Mouse (Mus musculus): ENCODE results near the gene Psmb2. TPM values are rescaled to one million over a fixed set of nuclear protein-coding genes. Genes with fewer than 3 reads are reported as not detected.

Gene Psmb2
- polyA plus RNA-seq, 1 experiment from 2014 or later: 162 TPM

- POLR2A ChIA-PET: no interaction called here
- ATAC-seq: no peak
Observed at GRCm38 (mm10) chr4:126743713-126744112, 66.3 kb downstream of the Psmb2 start.

GRCm38 (mm10) chr4:126744831-126745230 is 67.4 kb downstream of the Psmb2 start:
- no peak for DNase-seq (ENCODE audit: low read depth, low spot score)
- no peaks in the 10 kb centered on the region for H3K27me3 ChIP-seq
- in situ Hi-C loops (cut with MboI; ENCODE audit: low pct_unique_long_range_greater_than_20kb): loop anchor here (5.0 kb wide), 2 partner anchors 97 to 138 kb away; partner anchors contain the start of gene 5730409E04Rik
- POLR2A ChIA-PET: no interaction called here
- CTCF ChIA-PET: interaction anchor here (0.8 to 3.0 kb wide), 5 partner anchors 20 to 190 kb away, joined by 3 to 25 read pairs (median 5); no protein-coding TSS in a partner anchor
- no peak for ATAC-seq
- TF ChIP-seq CTCF (IDR thresholded peaks at IDR 0.05): no peak

More at GRCm38 (mm10) chr4:126743713-126744112, 66.3 kb downstream of the Psmb2 start:
- DNase-seq (ENCODE audit: low read depth, low spot score): no peak
- H3K27me3 ChIP-seq: no peaks in the 10 kb centered on the region
- in situ Hi-C loops (cut with MboI; ENCODE audit: low pct_unique_long_range_greater_than_20kb): loop anchor here (5.0 kb wide), 1 partner anchor 136 kb away; the partner anchor contains the start of gene 5730409E04Rik
- no peak for TF ChIP-seq CTCF (IDR thresholded peaks at IDR 0.05)
- CTCF ChIA-PET: interaction anchor here (1.7 to 1.9 kb wide), 2 partner anchors 144 to 189 kb away, joined by 5 to 9 read pairs; no protein-coding TSS in a partner anchor

- CTCF ChIA-PET: interaction anchor here (0.8 to 3.0 kb wide), 6 partner anchors 21 to 191 kb away, joined by 3 to 25 read pairs (median 4); no protein-coding TSS in a partner anchor
Observed at GRCm38 (mm10) chr4:126745506-126746193, 68.2 kb downstream of the Psmb2 start.

DNA sequence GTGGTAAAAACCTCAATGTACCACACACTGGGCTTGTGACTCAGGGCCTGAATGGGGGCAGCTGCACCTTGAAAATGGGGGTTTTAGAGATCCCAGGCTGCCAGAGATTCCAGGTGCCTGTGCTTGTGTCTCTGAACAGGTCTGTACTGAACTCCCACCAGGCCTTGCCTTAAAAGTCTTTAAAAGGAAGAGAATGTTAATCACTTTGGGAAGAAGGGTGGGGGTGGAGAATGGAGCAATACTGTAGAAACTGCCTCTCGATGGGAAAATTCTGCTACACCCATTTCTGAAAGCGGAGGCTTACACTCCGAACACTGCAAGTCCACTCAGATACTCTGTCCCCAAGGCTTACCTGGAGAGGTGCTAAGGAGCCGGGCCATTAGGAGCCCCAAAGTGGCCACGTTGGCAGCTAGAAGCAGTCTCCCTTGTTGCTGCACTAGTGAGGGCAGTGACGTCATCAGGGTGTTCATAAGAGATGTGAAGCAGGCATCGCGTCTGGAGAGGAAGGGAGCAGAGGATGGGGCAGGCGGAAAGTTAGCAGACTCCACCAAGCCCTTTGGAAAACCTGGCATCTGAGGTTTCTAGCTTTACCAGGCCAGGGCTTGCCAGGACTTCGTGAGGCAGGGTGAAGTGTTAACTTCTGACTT is 68.9 kb downstream of the Psmb2 start:
- DNase-seq (ENCODE audit: low read depth, low spot score) (no peak), ATAC-seq (no peak)
- POLR2A ChIA-PET: interaction anchor here (2.1 kb wide), 1 partner anchor 94 kb away, joined by 5 read pairs; no protein-coding TSS in a partner anchor
- in situ Hi-C loops (cut with MboI; ENCODE audit: low pct_unique_long_range_greater_than_20kb): loop anchor here (5.0 kb wide), 1 partner anchor 96 kb away; no protein-coding TSS in a partner anchor
- TF ChIP-seq CTCF (IDR thresholded peaks at IDR 0.05): no peak
- CTCF ChIA-PET: interaction anchor here (0.8 to 3.0 kb wide), 4 partner anchors 93 to 192 kb away, joined by 3 to 25 read pairs (median 5); no protein-coding TSS in a partner anchor
- H3K27me3 ChIP-seq: no peaks in the 10 kb centered on the region

More at GRCm38 (mm10) chr4:126745506-126746193, 68.2 kb downstream of the Psmb2 start:
- no peaks in the 10 kb centered on the region for H3K27me3 ChIP-seq
- TF ChIP-seq CTCF (IDR thresholded peaks at IDR 0.05): no peak
- POLR2A ChIA-PET: interaction anchor here (2.1 kb wide), 1 partner anchor 95 kb away, joined by 5 read pairs; no protein-coding TSS in a partner anchor
- in situ Hi-C loops (cut with MboI; ENCODE audit: low pct_unique_long_range_greater_than_20kb): loop anchor here (5.0 kb wide), 1 partner anchor 97 kb away; no protein-coding TSS in a partner anchor
- ATAC-seq: no peak
- no peak for DNase-seq (ENCODE audit: low read depth, low spot score)

- POLR2A ChIA-PET: no interaction called here
- ATAC-seq (no peak), DNase-seq (ENCODE audit: low read depth, low spot score) (no peak)
- CTCF ChIA-PET: interaction anchor here (0.5 kb wide), 1 partner anchor 339 kb away, joined by 3 read pairs; no protein-coding TSS in a partner anchor
- in situ Hi-C loops (cut with MboI; ENCODE audit: low pct_unique_long_range_greater_than_20kb): loop anchor here (5.0 kb wide), 1 partner anchor 94 kb away; no protein-coding TSS in a partner anchor
- no peaks in the 10 kb centered on the region for H3K27me3 ChIP-seq
- no peak for TF ChIP-seq CTCF (IDR thresholded peaks at IDR 0.05)
Observed at GRCm38 (mm10) chr4:126748381-126748780, 71.0 kb downstream of the Psmb2 start.

GRCm38 (mm10) chr4:126749553-126749952 is 72.1 kb downstream of the Psmb2 start:
- CTCF ChIA-PET: interaction anchor here (1.1 kb wide), 1 partner anchor 13 kb away, joined by 3 read pairs; no protein-coding TSS in a partner anchor
- no peak for TF ChIP-seq CTCF (IDR thresholded peaks at IDR 0.05)
- POLR2A ChIA-PET: interaction anchor here (0.9 kb wide), 1 partner anchor 90 kb away, joined by 3 read pairs; no protein-coding TSS in a partner anchor
- in situ Hi-C loops (cut with MboI; ENCODE audit: low pct_unique_long_range_greater_than_20kb): loop anchor here (5.0 kb wide), 1 partner anchor 93 kb away; no protein-coding TSS in a partner anchor
- no peaks in the 10 kb centered on the region for H3K27me3 ChIP-seq
- no peak for DNase-seq (ENCODE audit: low read depth, low spot score)
- no peak for ATAC-seq

- in situ Hi-C loops (cut with MboI; ENCODE audit: low pct_unique_long_range_greater_than_20kb): no loop called here
- ChIA-PET CTCF (interaction anchor here (1.1 kb wide), 1 partner anchor 12 kb away, joined by 3 read pairs; no protein-coding TSS in a partner anchor), POLR2A (interaction anchor here (0.9 kb wide), 1 partner anchor 90 kb away, joined by 3 read pairs; no protein-coding TSS in a partner anchor)
- no peak for ATAC-seq
- no peaks in the 10 kb centered on the region for H3K27me3 ChIP-seq
- no peak for DNase-seq (ENCODE audit: low read depth, low spot score)
- TF ChIP-seq CTCF (IDR thresholded peaks at IDR 0.05): no peak
Observed at GRCm38 (mm10) chr4:126750046-126750683, 72.7 kb downstream of the Psmb2 start.

- ChIA-PET CTCF (interaction anchor here (1.1 kb wide), 1 partner anchor 11 kb away, joined by 3 read pairs; no protein-coding TSS in a partner anchor), POLR2A (no interaction called here)
- H3K27me3 ChIP-seq: no peaks in the 10 kb centered on the region
- TF ChIP-seq CTCF (IDR thresholded peaks at IDR 0.05): no peak
- ATAC-seq: no peak
- DNase-seq (ENCODE audit: low read depth, low spot score): no peak
- in situ Hi-C loops (cut with MboI; ENCODE audit: low pct_unique_long_range_greater_than_20kb): no loop called here
Observed at GRCm38 (mm10) chr4:126750863-126751555, 73.6 kb downstream of the Psmb2 start.

DNA sequence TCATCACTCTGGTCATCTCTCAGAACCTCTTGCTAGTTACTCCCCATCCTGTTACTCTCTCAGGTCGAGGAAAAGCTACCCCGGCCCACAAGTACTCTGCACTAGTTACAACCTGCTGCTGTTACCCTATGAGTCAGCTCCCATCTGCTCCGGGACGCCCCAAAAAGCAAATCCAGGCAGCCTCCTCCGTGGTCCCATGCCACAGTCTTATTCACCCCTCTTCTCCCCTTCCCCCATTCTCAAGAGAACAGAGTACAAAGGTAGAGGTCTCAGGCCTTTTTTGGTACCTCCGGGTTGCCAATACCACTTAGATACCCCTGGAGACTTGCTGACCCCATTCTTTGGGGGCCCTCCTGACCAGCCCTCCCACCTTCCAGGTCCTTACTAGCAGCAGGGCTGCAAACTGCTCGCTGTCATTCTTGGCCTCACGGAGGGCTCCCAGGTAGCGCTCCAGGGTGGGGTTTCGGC is 74.2 kb downstream of the Psmb2 start:
- no peaks in the 10 kb centered on the region for H3K27me3 ChIP-seq
- ChIA-PET POLR2A (no interaction called here), CTCF (no interaction called here)
- TF ChIP-seq CTCF (IDR thresholded peaks at IDR 0.05): no peak
- in situ Hi-C loops (cut with MboI; ENCODE audit: low pct_unique_long_range_greater_than_20kb): no loop called here
- ATAC-seq (no peak), DNase-seq (ENCODE audit: low read depth, low spot score) (no peak)

Data from Patski (cell line).